Mouse (Mus musculus): Measurements from ENCODE around the gene Siglecg.
A peak's percentile ranks its signal among the peaks of the same experiment; 100 is the strongest.

The Siglecg gene

GRCm38 (mm10) chr7:43441071-43441470 lies 33.1 kb downstream of the Siglecg start:
- DNase-seq (ENCODE audit: extremely low spot score, low read depth, low spot score): no peak

DNA sequence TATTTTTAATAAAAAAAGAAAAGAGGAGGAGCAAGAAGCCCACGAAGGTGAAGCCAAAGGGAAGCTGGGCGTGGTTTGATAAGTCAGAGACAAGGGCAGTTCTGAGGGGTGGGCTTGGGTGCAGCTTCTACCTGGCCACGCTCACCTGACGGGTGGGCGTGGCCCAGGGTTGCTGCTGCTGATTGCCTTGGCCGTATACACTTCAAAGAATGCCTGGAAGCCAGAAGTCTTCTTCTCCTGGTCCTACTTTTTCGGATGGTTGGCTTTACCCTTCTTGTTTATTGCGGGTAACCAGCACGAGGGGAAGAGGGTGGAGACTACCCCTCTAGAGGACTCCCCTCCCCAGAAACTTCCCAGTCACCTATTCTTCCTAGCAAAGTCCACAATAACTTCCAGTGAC lies 34.7 kb downstream of the Siglecg start:
- DNase-seq (ENCODE audit: extremely low spot score, low read depth, low spot score): no peak

DNA sequence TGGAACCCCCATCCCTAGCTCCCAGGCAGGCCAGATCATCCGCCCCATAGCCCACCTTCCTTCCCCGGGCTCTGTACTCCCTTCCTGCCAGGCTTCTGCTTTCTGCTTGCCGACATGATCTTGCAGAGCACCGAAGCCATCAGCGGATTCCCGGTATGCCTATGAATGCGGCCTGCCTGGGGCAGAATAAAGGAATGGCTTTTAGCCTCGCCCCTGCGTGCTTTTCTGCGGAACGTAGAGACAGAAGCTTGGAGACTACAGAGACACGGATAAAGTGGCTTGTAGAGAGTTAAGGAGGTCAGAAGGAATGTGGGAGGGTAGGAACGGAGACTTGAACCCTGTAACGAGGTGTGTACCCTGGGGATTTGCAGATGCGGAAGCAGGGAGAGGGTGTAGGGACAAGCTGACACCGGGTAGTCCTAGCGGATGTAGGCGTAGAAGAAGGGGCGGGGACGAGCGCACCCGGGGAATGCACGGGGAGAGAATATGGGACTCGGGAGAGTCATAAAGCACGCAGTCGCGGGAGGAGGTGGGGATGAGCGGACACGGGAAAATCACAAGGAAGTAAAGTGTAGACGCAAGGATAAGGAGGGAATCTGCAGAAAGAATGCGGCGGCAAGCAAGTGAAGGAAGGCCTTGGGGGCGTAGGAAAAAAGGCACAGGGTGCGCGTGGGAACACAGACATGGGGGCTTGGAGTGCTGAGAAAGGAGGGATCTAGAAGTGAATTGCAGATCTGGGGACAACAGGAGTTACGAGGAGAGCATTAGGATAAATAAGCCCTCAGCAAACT lies 35.3 kb downstream of the Siglecg start:
- DNase-seq (ENCODE audit: extremely low spot score, low read depth, low spot score): peak; percentile 41

- DNase-seq (ENCODE audit: extremely low spot score, low read depth, low spot score): peak; percentile 83
Observed at GRCm38 (mm10) chr7:43443917-43444293, 35.9 kb downstream of the Siglecg start, which contains the start of the genes Etfb and Gm45233. Gene Etfb, plus strand, starts transcription at chr7:43444083. Gene Gm45233, plus strand, starts transcription at chr7:43444128.

GRCm38 (mm10) chr7:43447801-43448200 lies 39.8 kb downstream of the Siglecg start:
- no peak for DNase-seq (ENCODE audit: extremely low spot score, low read depth, low spot score)

- no peak for DNase-seq (ENCODE audit: extremely low spot score, low read depth, low spot score)
Observed at GRCm38 (mm10) chr7:43448246-43448645, 40.2 kb downstream of the Siglecg start.

DNA sequence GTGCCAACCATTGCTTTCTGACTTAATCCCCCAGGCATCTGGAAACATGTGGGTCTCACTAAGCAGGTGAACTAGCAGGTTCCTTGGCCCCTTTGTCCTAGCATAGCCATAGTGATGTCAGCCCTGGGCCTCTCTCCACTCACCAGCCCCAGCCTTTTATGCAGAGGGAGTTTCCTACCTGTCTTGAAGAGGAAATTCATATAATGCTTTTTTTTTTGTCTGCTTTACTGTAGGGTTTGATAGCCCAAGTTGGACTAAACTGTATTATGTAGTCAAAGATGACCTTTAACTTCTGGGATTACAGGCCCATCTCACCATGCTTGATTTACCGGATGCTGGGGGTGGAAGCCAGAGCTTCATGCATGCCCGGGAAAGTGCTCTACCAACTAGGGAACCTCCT lies 41.8 kb downstream of the Siglecg start:
- no peak for DNase-seq (ENCODE audit: extremely low spot score, low read depth, low spot score)

- no peak for DNase-seq (ENCODE audit: extremely low spot score, low read depth, low spot score)
Observed at GRCm38 (mm10) chr7:43451726-43452125, 43.7 kb downstream of the Siglecg start.

DNA sequence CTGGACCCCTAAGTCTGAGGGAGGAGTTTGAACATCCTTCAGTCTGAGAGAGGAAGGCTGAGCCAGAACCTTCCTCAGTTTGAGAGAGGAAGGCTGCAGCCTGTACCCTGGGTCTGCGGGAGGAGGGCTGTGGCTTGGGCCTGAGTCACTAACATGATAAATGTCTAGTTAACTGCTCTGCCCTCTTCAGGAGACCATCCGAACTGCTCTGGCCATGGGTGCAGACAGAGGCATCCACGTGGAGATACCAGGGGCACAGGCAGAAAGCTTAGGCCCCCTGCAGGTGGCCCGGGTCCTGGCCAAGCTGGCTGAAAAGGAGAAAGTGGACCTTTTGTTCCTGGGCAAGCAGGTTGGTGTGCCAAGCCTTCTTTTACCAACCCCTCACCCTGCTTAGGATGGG lies 44.6 kb downstream of the Siglecg start:
- no peak for DNase-seq (ENCODE audit: extremely low spot score, low read depth, low spot score)

- DNase-seq (ENCODE audit: extremely low spot score, low read depth, low spot score): no peak
Observed at GRCm38 (mm10) chr7:43453599-43454355, 45.8 kb downstream of the Siglecg start.

GRCm38 (mm10) chr7:43454371-43454770 lies 46.4 kb downstream of the Siglecg start:
- DNase-seq (ENCODE audit: extremely low spot score, low read depth, low spot score): no peak

DNA sequence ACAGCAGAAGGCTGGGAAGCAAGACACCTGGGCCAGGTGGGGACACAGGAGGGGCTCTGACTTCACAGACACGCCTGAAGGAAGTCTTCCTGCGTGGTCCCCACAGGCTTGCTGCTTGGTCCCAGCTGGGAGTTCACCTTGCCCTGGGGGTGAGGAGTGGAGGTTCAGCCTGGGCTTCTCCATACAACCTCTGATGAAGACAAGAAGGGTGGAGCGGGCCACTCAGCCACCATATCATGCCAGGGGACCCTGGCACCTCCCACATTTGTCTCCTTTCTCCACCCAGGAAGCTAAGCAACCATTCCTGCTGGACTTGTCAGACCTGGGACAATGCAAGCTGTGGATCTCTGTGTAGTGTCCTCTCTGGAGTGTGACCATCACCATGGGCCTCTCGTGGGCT lies 54.8 kb downstream of the Siglecg start, which contains the start of gene Vsig10l:
Gene Vsig10l, plus strand, starts transcription at position 301 of the 400 bp plus-strand sequence.
- no peak for DNase-seq (ENCODE audit: extremely low spot score, low read depth, low spot score)

DNA sequence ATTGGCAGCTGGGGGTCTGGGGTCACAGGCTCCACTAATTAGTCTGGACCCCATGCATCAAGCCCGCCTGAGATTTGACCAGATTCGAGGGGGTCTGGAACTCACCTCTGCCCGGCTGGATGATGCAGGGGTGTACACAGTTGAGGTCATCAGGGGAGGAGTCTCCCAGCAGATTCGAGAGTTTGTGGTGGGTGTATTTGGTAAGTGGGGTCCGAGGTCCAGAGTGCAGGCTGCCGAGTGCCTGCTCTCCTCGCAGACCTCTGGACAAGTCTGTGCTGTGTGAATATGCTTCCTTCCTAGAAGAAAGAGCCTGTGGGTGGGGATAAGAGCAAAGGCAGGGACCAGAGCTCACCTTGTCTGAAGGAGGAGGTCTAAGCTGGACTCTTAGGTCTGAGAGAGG lies 56.0 kb downstream of the Siglecg start:
- DNase-seq (ENCODE audit: extremely low spot score, low read depth, low spot score): no peak

- DNase-seq (ENCODE audit: extremely low spot score, low read depth, low spot score): no peak
Observed at GRCm38 (mm10) chr7:43464864-43465343, 56.9 kb downstream of the Siglecg start.

- peak; percentile 26 for DNase-seq (ENCODE audit: extremely low spot score, low read depth, low spot score)
Observed at GRCm38 (mm10) chr7:43465344-43466098, 57.5 kb downstream of the Siglecg start.

DNA sequence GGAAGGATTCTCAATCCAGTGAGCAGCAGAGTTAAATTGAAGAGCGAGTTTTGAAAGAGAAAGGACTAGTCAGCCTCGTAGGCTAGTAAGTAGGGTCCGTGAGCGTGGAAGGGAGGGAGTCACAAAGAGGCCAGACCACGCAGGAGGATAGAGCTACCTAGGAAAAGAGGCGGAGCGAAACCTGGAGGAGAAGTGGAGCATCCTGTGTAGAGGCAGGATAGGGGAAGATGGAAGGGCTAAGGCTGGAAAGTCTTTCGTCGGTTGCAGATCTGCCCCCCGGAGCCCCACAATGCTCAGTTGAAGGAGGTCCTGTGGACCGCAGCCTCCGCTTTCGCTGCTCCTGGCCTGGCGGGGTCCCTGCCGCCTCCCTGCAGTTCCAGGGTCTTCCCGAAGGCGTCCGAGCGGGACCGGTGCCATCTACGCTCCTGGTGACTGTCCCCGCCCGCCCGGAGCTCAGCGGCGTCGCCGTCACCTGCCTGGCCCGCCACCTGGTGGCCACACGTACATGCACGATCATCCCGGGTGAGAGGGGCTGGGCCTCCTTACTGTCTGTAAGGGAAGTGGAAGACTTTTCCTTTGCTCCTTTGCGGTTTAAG lies 58.2 kb downstream of the Siglecg start:
- DNase-seq (ENCODE audit: extremely low spot score, low read depth, low spot score): no peak
